ENCODE assay signal across 8 mouse cellular contexts in the genomic region with DNA sequence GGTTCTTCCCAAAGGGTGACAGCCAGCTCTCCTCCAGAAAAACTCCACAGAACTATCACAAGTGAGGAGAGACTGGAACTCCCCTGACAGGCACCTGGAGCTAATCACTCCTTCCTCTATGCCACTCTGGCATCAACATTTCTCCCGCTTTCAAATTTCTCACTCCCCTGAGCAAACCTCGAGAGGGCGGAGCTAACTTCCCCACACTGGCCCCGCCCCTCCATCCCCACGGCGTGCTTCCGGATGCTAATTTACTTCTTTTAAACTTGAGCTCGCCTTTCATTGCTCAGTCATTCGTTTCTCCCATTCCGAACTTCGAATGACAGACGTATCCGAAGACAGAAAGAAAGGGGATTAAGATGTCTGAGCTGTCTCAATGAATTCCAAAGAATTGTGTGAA.
DNase-seq lines count a peak whose midpoint lies in the region; ATAC-seq lines count a peak whose summit lies in the region.

No protein-coding gene starts in this region.

- no peak overlapping the region for H3K27ac ChIP-seq in heart, embryonic 12.5 days (ENCODE audit: poor library complexity, severe bottlenecking)
- no peak overlapping the region for H3K27ac ChIP-seq in embryonic facial prominence, embryonic 15.5 days (replicated peaks)

- no peak overlapping the region for H3K9ac ChIP-seq in heart, embryonic 12.5 days
- H3K9ac ChIP-seq in embryonic facial prominence, embryonic 15.5 days = no peak overlapping the region

- H3K27me3 ChIP-seq in heart, embryonic 12.5 days (replicated peaks) = no peaks in the 10 kb centered on the region
- no peaks in the 10 kb centered on the region for H3K27me3 ChIP-seq in embryonic facial prominence, embryonic 15.5 days

- 3% methylated on average over 13 of the region's 13 CpGs for WGBS in heart, embryonic 12.5 days
- WGBS in embryonic facial prominence, embryonic 15.5 days = 2% methylated on average over 13 of the region's 13 CpGs

- H3K9me3 ChIP-seq in heart, embryonic 12.5 days (replicated peaks) = 0 out of 2 replicates have a peak, but pooled peaks cover 4% of the 10 kb centered on the region
- no peaks in the 10 kb centered on the region for H3K9me3 ChIP-seq in embryonic facial prominence, embryonic 15.5 days (replicated peaks)

- no peak for ATAC-seq in heart, embryonic 12.5 days (ENCODE audit: insufficient number of reproducible peaks, low FRiP score)
- no peak for ATAC-seq in embryonic facial prominence, embryonic 15.5 days (ENCODE audit: insufficient number of reproducible peaks, low FRiP score, low TSS enrichment, low read depth)
- peak; percentile 94 for ATAC-seq in inflammation-experienced regulatory T-cells, adult 6 months

- H3K4me1 ChIP-seq in heart, embryonic 12.5 days (replicated peaks) = no peaks in the 10 kb centered on the region; the same call in 1 of the 2 replicates
- peaks cover 9% of the 10 kb centered on the region for H3K4me1 ChIP-seq in embryonic facial prominence, embryonic 15.5 days

- DNase-seq in heart, adult 9 months (ENCODE audit: low spot score in 2 of 2) = no peak
- peak; percentile 47 for DNase-seq in lung, postnatal 10 days
- DNase-seq in retina, postnatal 1 day = peak; percentile 62
- DNase-seq in cerebellum, postnatal 4 days (ENCODE audit: low spot score in 2 of 2) = no peak
- no peak for DNase-seq in yolk sac, embryonic 10.5 days (ENCODE audit: low spot score)

- H3K4me3 ChIP-seq in heart, embryonic 12.5 days = peak overlapping the region; percentile 30
- peak overlapping the region; percentile 22 for H3K4me3 ChIP-seq in embryonic facial prominence, embryonic 15.5 days (replicated peaks)

- H3K4me2 ChIP-seq in heart, embryonic 12.5 days = peak overlapping the region; percentile 60
- H3K4me2 ChIP-seq in embryonic facial prominence, embryonic 15.5 days (replicated peaks) = peak overlapping the region; percentile 42

- H3K36me3 ChIP-seq in heart, embryonic 12.5 days = no peaks in the 10 kb centered on the region
- H3K36me3 ChIP-seq in embryonic facial prominence, embryonic 15.5 days = no peaks in the 10 kb centered on the region

Comparison
In these comparisons a context has a peak if more than half of its experiments do, and no peak if none do; other contexts are left out.
1. DNase-seq: peak in lung, postnatal 10 days (single experiment) and retina, postnatal 1 day (single experiment); none in heart, adult 9 months (0 of 2), cerebellum, postnatal 4 days (0 of 2) and yolk sac, embryonic 10.5 days (single experiment).